Mouse (Mus musculus) testis, adult 2 months (tissue): ENCODE measurements around the gene Spock1.

Experiments used
- CTCF ChIP-seq: fragments of 200-500 bp; IDR thresholded peaks from 2 replicates; pipeline ENCODE4 v1.5.1; 2012; ENCODE audit warnings: low read depth, mild to moderate bottlenecking, inconsistent platforms, low read length, moderate library complexity; ENCODE audit not compliant: control insufficient read depth, insufficient read depth, insufficient replicate concordance
- POLR2A ChIP-seq: fragments of 200-500 bp; IDR thresholded peaks from 2 replicates; pipeline ENCODE4 v1.6.1; 2012; ENCODE audit warnings: low read depth, mild to moderate bottlenecking, inconsistent platforms, low read length, moderate library complexity; ENCODE audit not compliant: control insufficient read depth

DNA sequence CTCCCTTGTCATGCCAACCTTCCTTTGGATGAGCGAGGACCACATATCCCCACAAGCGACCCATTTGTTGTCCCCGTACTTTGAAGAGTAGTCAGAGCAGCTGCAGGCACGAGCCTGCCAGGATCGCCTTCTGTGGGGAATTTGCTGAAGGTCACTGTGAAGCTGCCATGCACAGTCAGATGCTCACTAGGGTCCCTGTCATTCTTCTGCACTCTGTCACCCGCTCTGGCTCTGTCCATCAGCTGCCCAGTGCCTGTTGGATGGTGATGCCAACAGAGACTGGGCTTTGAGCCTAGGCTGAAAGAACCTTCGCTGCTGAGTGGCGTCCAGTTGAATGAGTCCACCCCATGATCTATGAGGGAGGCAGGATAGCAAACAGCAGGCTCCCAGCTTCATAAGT, 419.2 kb downstream of the Spock1 start:
- TF ChIP-seq CTCF (no peak), POLR2A (no peak)
